Mouse (Mus musculus): ENCODE measurements at regions not wholly inside any gene's neighbourhood (a gene's known extent, or its start where the extent isn't known, plus 50 kb on each side); places are given as distances from the start of the nearest gene placed in this dataset.

GRCm38 (mm10) chr9:101356607-101357006 lies 105.0 kb upstream of the Ppp2r3a start:
- DNase-seq (ENCODE audit: low read depth in 3 of 3, low spot score in 3 of 3) (no peak), ATAC-seq (ENCODE audit: insufficient read depth) (no peak)
- H3K4me2 ChIP-seq (ENCODE audit: low read depth) = no peak overlapping the region
- no peak overlapping the region for H3K4me3 ChIP-seq (ENCODE audit: insufficient read depth in 1 of 2, low read depth in 2 of 2, low read length in 2 of 2)
- no peaks in the 10 kb centered on the region for H3K27me3 ChIP-seq (ENCODE audit: control insufficient read depth, insufficient read depth, low read length)
- no peak overlapping the region for H3K9ac ChIP-seq (replicated peaks)
- no peak overlapping the region for H3K27ac ChIP-seq
- H3K4me1 ChIP-seq (replicated peaks; ENCODE audit: control insufficient read depth in 2 of 2, insufficient read depth in 2 of 2, low read length in 1 of 2) = no peaks in the 10 kb centered on the region
- no peaks in the 10 kb centered on the region for H3K9me3 ChIP-seq (ENCODE audit: control insufficient read depth, low read length)
- TF ChIP-seq CTCF (IDR thresholded peaks at IDR 0.05; ENCODE audit: low read depth) (no peak), EP300 (IDR thresholded peaks at IDR 0.05; ENCODE audit: low read depth) (no peak)
- H3K36me3 ChIP-seq (replicated peaks; ENCODE audit: control insufficient read depth, insufficient read depth, low read depth) = no peaks in the 10 kb centered on the region
- WGBS (ENCODE audit: insufficient replicate concordance) = 57% methylated on average over 6 of the region's 6 CpGs

GRCm38 (mm10) chr9:101348771-101349170 lies 97.2 kb upstream of the Ppp2r3a start:
- WGBS (ENCODE audit: insufficient replicate concordance) = 72% methylated on average over 4 of the region's 4 CpGs
- DNase-seq (ENCODE audit: low read depth in 3 of 3, low spot score in 3 of 3) = no peak
- Histone ChIP-seq H3K9me3 (ENCODE audit: control insufficient read depth, low read length) (no peaks in the 10 kb centered on the region), H3K4me3 (ENCODE audit: insufficient read depth in 1 of 2, low read depth in 2 of 2, low read length in 2 of 2) (no peak overlapping the region), H3K36me3 (replicated peaks; ENCODE audit: control insufficient read depth, insufficient read depth, low read depth) (no peaks in the 10 kb centered on the region), H3K4me2 (ENCODE audit: low read depth) (no peak overlapping the region), H3K9ac (replicated peaks) (no peak overlapping the region), H3K27me3 (ENCODE audit: control insufficient read depth, insufficient read depth, low read length) (no peaks in the 10 kb centered on the region), H3K27ac (no peak overlapping the region), H3K4me1 (replicated peaks; ENCODE audit: control insufficient read depth in 2 of 2, insufficient read depth in 2 of 2, low read length in 1 of 2) (no peaks in the 10 kb centered on the region)
- TF ChIP-seq CTCF (IDR thresholded peaks at IDR 0.05; ENCODE audit: low read depth) (no peak), EP300 (IDR thresholded peaks at IDR 0.05; ENCODE audit: low read depth) (no peak)
- ATAC-seq (ENCODE audit: insufficient read depth) = no peak

DNA sequence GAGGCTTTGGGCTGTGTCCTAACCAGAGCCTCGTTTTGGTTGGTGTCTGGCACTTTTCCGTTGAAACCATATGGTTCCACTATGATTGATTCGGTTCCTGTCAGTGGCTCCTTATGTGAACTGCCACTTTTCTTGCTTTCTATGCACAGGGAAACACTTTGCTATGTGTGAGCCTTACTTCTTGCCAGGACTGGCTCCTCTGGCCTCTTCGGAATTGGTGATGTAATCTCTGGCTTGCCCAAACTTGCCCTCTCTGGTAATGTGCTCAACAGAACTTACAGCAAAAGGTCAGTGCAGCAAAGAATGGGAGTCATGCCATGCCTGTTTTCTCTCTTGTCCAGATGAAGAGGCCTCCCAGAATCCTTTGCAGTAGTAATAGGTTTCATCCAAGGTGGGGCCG lies 91.3 kb upstream of the Ppp2r3a start:
- WGBS (ENCODE audit: insufficient replicate concordance) = 51% methylated on average over 5 of the region's 5 CpGs

DNA sequence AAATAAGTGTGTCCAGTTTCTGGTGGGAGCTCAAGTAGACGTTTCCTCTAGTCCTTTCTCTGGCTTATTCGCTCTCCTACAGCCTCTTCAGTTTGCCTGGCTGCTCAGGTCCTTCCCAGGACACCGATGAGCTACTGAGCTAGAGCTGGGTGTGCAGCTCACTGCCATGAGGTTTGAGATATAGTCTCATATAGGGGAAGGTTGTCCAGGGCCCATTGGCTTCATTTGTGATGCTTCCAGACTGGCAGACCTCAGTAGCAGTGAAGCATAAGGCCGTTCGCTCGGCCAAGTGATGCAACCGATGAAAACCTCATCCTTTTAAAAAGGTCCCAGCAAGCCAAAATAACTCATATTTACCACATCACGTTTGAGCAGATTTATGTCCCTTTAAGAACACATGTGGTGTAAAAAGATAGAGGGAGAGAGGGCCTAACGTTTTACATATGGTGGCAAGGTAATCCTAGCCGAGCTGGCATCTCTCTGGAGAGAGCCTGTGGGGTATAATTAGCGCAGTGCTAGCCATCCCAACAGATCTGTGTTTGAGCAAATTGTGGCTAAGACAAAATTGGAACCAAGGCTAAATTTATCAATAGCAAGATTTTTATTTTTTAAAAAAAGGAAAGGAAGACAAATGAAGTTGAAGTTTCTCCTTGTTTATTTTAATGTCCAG lies 89.3 kb upstream of the Ppp2r3a start:
- no peaks in the 10 kb centered on the region for H3K36me3 ChIP-seq (replicated peaks; ENCODE audit: control insufficient read depth, insufficient read depth, low read depth)
- H3K9me3 ChIP-seq (ENCODE audit: control insufficient read depth, low read length) = no peaks in the 10 kb centered on the region
- no peak for TF ChIP-seq EP300 (IDR thresholded peaks at IDR 0.05; ENCODE audit: low read depth)
- no peak for TF ChIP-seq CTCF (IDR thresholded peaks at IDR 0.05; ENCODE audit: low read depth)
- H3K4me2 ChIP-seq (ENCODE audit: low read depth) = no peak overlapping the region
- H3K27me3 ChIP-seq (ENCODE audit: control insufficient read depth, insufficient read depth, low read length) = no peaks in the 10 kb centered on the region
- H3K27ac ChIP-seq = no peak overlapping the region
- no peaks in the 10 kb centered on the region for H3K4me1 ChIP-seq (replicated peaks; ENCODE audit: control insufficient read depth in 2 of 2, insufficient read depth in 2 of 2, low read length in 1 of 2)
- no peak overlapping the region for H3K4me3 ChIP-seq (ENCODE audit: insufficient read depth in 1 of 2, low read depth in 2 of 2, low read length in 2 of 2)
- no peak for DNase-seq (ENCODE audit: low read depth in 3 of 3, low spot score in 3 of 3)
- no peak for ATAC-seq (ENCODE audit: insufficient read depth)
- 64% methylated on average over 11 of the region's 11 CpGs for WGBS (ENCODE audit: insufficient replicate concordance)
- H3K9ac ChIP-seq (replicated peaks) = no peak overlapping the region

More for the DNA sequence above, 91.3 kb upstream of the Ppp2r3a start:
- H3K4me2 ChIP-seq (ENCODE audit: low read depth) = no peak overlapping the region
- H3K27me3 ChIP-seq (ENCODE audit: control insufficient read depth, insufficient read depth, low read length) = no peaks in the 10 kb centered on the region
- no peak overlapping the region for H3K27ac ChIP-seq
- H3K4me3 ChIP-seq (ENCODE audit: insufficient read depth in 1 of 2, low read depth in 2 of 2, low read length in 2 of 2) = no peak overlapping the region
- DNase-seq (ENCODE audit: low read depth in 3 of 3, low spot score in 3 of 3) (no peak), ATAC-seq (ENCODE audit: insufficient read depth) (no peak)
- H3K9ac ChIP-seq (replicated peaks) = no peak overlapping the region
- no peaks in the 10 kb centered on the region for H3K9me3 ChIP-seq (ENCODE audit: control insufficient read depth, low read length)
- no peak for TF ChIP-seq EP300 (IDR thresholded peaks at IDR 0.05; ENCODE audit: low read depth)
- no peak for TF ChIP-seq CTCF (IDR thresholded peaks at IDR 0.05; ENCODE audit: low read depth)
- no peaks in the 10 kb centered on the region for H3K36me3 ChIP-seq (replicated peaks; ENCODE audit: control insufficient read depth, insufficient read depth, low read depth)
- H3K4me1 ChIP-seq (replicated peaks; ENCODE audit: control insufficient read depth in 2 of 2, insufficient read depth in 2 of 2, low read length in 1 of 2) = no peaks in the 10 kb centered on the region

- ATAC-seq (ENCODE audit: insufficient read depth) (no peak), DNase-seq (ENCODE audit: low read depth in 3 of 3, low spot score in 3 of 3) (no peak)
- Histone ChIP-seq H3K4me3 (ENCODE audit: insufficient read depth in 1 of 2, low read depth in 2 of 2, low read length in 2 of 2) (no peak overlapping the region), H3K4me2 (ENCODE audit: low read depth) (no peak overlapping the region), H3K27ac (no peak overlapping the region), H3K9ac (replicated peaks) (no peak overlapping the region), H3K9me3 (ENCODE audit: control insufficient read depth, low read length) (no peaks in the 10 kb centered on the region), H3K27me3 (ENCODE audit: control insufficient read depth, insufficient read depth, low read length) (no peaks in the 10 kb centered on the region), H3K4me1 (replicated peaks; ENCODE audit: control insufficient read depth in 2 of 2, insufficient read depth in 2 of 2, low read length in 1 of 2) (no peaks in the 10 kb centered on the region), H3K36me3 (replicated peaks; ENCODE audit: control insufficient read depth, insufficient read depth, low read depth) (no peaks in the 10 kb centered on the region)
- WGBS (ENCODE audit: insufficient replicate concordance) = 46% methylated on average over 8 of the region's 8 CpGs
- no peak for TF ChIP-seq CTCF (IDR thresholded peaks at IDR 0.05; ENCODE audit: low read depth)
- TF ChIP-seq EP300 (IDR thresholded peaks at IDR 0.05; ENCODE audit: low read depth) = no peak
Measured at GRCm38 (mm10) chr9:101329032-101329824, 77.6 kb upstream of the Ppp2r3a start.

Data from liver, embryonic 14.5 days (tissue).